Mouse (Mus musculus) induced T-regulatory cell, adult 2 months (primary cell): ENCODE measurements around the gene Nexn.
A peak's percentile ranks its signal among the peaks of the same experiment; 100 is the strongest.

Experiments
- DNase-seq: peaks from one replicate; pipeline ENCODE4 v3.0.0-alpha.2; 2012; ENCODE audit warnings: low read depth

Nexn gene

GRCm38 (mm10) chr3:152193635-152194097 lies 72.5 kb downstream of the Nexn start:
- DNase-seq = peak; percentile 89

- no peak for DNase-seq
Observed at GRCm38 (mm10) chr3:152193177-152193576, 73.0 kb downstream of the Nexn start.

GRCm38 (mm10) chr3:152192238-152192931 lies 73.8 kb downstream of the Nexn start:
- peak; percentile 54 for DNase-seq

- no peak for DNase-seq
Observed at GRCm38 (mm10) chr3:152191791-152192237, 74.3 kb downstream of the Nexn start.

- no peak for DNase-seq
Observed at GRCm38 (mm10) chr3:152190679-152191477, 75.3 kb downstream of the Nexn start.

GRCm38 (mm10) chr3:152189306-152189705 lies 76.8 kb downstream of the Nexn start:
- DNase-seq = no peak
